Mouse (Mus musculus): ENCODE data around the gene Gm4131.

Gm4131 gene

GRCm38 (mm10) chr14:62546746-62547145 is 20.0 kb downstream of the Gm4131 start:
- DNase-seq (ENCODE audit: low spot score): no peak

- DNase-seq (ENCODE audit: low spot score): no peak
These were observed 20.4 kb downstream of the Gm4131 start for GRCm38 (mm10) chr14:62546296-62546695.

- no peak for DNase-seq (ENCODE audit: low spot score)
These were observed 25.0 kb downstream of the Gm4131 start for GRCm38 (mm10) chr14:62541751-62542150.

- DNase-seq (ENCODE audit: low spot score): no peak
These were observed 26.9 kb downstream of the Gm4131 start for GRCm38 (mm10) chr14:62539834-62540233.

- no peak for DNase-seq (ENCODE audit: low spot score)
These were observed 29.7 kb downstream of the Gm4131 start for GRCm38 (mm10) chr14:62536988-62537387.

- no peak for DNase-seq (ENCODE audit: low spot score)
These were observed 30.6 kb downstream of the Gm4131 start for GRCm38 (mm10) chr14:62536127-62536526.

- DNase-seq (ENCODE audit: low spot score): no peak
These were observed 35.8 kb downstream of the Gm4131 start for GRCm38 (mm10) chr14:62530951-62531350.

GRCm38 (mm10) chr14:62512845-62513244 is 53.9 kb downstream of the Gm4131 start:
- DNase-seq (ENCODE audit: low spot score): no peak

GRCm38 (mm10) chr14:62509350-62509749 is 57.4 kb downstream of the Gm4131 start:
- DNase-seq (ENCODE audit: low spot score): no peak

- no peak for DNase-seq (ENCODE audit: low spot score)
These were observed 60.5 kb downstream of the Gm4131 start for GRCm38 (mm10) chr14:62506261-62506660.

- DNase-seq (ENCODE audit: low spot score): no peak
These were observed 69.3 kb downstream of the Gm4131 start for GRCm38 (mm10) chr14:62497391-62497790.

GRCm38 (mm10) chr14:62496501-62496900 is 70.2 kb downstream of the Gm4131 start:
- no peak for DNase-seq (ENCODE audit: low spot score)

- DNase-seq (ENCODE audit: low spot score): no peak
These were observed 73.3 kb downstream of the Gm4131 start for GRCm38 (mm10) chr14:62493456-62493855.

GRCm38 (mm10) chr14:62492196-62492850 is 74.4 kb downstream of the Gm4131 start:
- peak; percentile 61 for DNase-seq (ENCODE audit: low spot score)

- DNase-seq (ENCODE audit: low spot score): no peak
These were observed 78.5 kb downstream of the Gm4131 start for GRCm38 (mm10) chr14:62488270-62488669.

- DNase-seq (ENCODE audit: low spot score): no peak
These were observed 85.3 kb downstream of the Gm4131 start for GRCm38 (mm10) chr14:62481381-62481780.

GRCm38 (mm10) chr14:62479395-62479794 is 87.3 kb downstream of the Gm4131 start:
- no peak for DNase-seq (ENCODE audit: low spot score)

- DNase-seq (ENCODE audit: low spot score): no peak
These were observed 92.2 kb downstream of the Gm4131 start for GRCm38 (mm10) chr14:62474481-62474880.

- DNase-seq (ENCODE audit: low spot score): no peak
These were observed 94.7 kb downstream of the Gm4131 start for GRCm38 (mm10) chr14:62472061-62472460.

GRCm38 (mm10) chr14:62468753-62469125 is 98.0 kb downstream of the Gm4131 start:
- DNase-seq (ENCODE audit: low spot score): no peak

GRCm38 (mm10) chr14:62468119-62468752 is 98.5 kb downstream of the Gm4131 start:
- no peak for DNase-seq (ENCODE audit: low spot score)

GRCm38 (mm10) chr14:62464966-62465365 is 101.8 kb downstream of the Gm4131 start:
- no peak for DNase-seq (ENCODE audit: low spot score)

- DNase-seq (ENCODE audit: low spot score): no peak
These were observed 107.2 kb downstream of the Gm4131 start for GRCm38 (mm10) chr14:62459541-62459940.

Data from left cerebral cortex, adult 11 months (tissue).